Mouse (Mus musculus) Muller cell, postnatal 12 days (primary cell): ENCODE measurements at regions not wholly inside any gene's neighbourhood (a gene's known extent, or its start where the extent isn't known, plus 50 kb on each side); places are given as distances from the start of the nearest gene placed in this dataset.

Experiments
- DNase-seq: peaks from one replicate; pipeline ENCODE4 v3.0.0-alpha.2; 2015; ENCODE audit errors: inconsistent ontology term

DNA sequence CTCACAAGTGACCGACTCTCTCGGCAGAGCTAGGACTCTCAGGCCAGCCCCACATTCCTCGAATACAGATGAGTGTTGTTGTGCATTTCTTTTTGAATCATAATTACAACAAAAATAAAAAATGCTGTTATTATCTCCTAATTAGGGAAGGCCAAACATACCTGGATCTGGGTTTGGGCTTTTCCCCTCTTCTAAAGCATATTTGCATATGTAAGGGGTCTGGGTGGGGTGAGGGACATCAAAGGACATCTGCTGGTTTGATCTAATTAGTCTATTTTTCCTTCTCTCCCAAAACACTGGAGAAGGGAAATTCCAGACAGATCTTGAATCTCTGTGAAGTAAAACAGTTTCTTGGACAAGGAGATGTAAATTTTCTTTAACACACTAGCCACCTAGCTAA is 85.3 kb downstream of the Tfap2a start:
- peak; percentile 35 for DNase-seq

DNA sequence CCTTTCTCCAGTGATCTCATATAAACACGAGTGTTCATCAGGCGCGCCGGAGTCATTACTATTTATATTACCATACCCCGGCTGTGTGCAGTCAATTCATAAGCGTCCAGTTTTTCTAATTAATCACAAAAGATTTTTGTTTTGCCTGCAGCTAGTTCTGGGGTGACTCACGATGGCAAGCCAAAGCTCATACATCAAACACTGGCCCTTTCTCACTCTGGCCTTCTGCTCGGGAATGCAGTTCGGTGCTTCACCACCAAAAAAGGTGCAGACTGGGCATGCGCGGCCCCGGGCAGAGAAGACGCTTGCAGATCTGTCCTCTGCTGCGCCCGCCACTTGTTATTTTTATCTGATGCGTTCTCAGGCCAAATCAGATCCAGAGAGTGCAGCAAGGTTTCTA is 87.1 kb downstream of the Tfap2a start:
- DNase-seq, result peak; percentile 98

DNA sequence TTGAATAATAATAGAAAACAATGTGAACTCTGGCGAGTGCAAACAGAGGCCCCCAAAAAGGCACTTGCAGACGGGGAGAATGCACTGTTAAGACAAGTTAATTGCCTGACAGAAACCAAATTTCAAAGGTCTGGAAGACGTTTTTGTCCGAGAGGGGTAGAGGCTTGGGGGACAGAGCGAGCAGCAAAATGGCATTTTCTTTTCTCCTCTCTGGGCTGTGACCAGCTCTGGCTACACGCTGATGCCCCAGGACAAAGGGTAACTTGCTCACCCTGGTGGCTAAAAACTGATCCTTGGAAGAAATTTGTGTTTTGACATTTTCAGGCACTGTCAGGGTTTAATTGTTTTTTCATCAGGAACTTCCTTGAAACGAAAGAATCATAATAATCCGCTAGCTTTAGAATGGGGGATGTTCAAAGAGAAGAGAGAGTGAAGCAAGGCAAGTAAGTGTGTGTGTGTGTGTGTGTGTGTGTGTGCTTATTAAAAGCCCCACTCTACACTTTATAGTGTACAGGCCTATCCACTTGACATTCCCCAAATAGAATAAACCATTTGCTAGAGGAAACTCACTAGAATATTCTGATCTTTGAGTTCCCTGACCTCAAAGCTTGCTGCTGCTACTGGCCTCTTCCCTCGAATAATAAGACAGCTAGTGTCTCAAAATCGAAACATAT is 88.0 kb downstream of the Tfap2a start:
- peak; percentile 53 for DNase-seq

DNA sequence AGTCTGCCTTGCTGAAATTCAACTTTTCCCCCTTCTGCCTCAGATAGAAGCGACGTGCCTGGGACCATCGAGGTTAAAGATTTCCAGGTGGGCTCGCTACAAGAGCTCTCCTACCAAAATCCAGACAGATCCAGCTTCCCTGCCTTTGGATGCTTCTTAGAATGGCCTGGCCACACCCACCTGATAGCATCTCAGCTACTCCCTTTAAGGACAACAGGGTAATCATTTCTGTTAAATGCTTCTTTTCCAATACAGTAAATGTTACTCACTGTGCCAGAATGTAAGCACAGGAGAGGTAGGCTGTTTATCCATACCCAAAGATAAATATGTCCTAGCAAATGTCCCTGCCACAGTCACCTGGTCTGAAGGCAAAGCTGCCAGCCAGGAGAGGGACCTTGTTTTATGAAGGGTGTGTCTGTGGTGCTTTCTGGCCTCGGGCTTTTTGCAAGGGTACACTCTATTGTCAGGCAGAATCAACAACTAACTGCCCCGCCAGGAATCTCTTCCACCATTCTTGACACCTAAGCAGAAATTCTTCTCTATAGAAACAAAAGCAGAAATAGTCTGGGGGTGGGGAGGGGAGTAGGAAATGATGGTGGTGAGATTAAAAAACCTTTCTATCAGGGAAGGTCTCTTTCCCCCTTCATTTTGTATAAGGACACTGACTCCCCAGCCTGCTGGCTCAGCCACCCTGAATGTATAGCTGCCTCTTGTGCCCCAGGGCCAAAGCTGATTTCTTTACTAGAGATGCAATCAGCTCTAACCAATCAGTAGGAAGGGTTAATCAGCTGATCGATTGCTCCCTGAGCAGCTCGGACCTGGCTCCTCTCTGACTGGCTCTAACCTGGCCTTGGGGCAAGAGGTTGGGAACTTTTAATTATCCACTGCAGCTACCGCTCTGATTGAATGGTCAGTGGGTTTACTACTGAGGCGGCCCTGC is 88.8 kb downstream of the Tfap2a start:
- DNase-seq, result peak; percentile 14

DNA sequence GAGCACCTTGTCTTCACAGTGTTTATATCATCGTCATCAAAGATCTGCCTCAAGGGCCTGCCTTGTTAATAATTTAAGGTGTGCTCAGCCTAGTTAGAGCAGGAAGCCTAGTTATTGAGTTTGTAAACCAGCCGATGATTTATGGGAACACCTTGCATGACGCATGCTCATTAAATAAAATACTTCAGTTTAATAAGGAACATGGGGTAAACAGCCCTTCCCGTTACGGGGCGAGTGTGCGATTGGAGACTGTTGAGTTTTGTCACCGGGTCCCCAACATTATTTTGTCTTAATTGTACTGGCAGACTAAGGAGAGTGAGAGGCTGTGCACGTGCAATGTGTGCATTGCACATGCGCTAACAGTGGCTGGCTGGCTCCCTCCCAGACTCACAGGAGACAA is 92.0 kb downstream of the Tfap2a start:
- no peak for DNase-seq

DNA sequence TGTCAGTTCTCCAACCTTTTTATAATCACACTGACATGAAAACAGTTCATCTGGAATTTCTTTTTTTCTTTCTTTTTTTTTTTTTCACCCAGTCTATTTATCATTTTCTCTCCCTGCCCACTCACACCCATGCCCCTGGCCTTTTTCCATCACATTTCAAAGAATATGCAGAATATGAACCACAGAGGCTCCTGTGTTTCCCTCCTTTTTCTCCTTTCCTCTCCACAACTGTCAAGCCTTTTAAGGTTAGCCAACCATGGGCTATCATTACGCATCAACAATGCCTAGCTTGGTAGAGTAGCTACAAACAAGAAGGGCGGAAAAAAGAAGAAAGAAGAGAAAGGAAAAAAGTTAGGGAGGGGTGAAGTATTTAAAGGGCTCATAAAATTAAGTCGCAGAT is 92.5 kb downstream of the Tfap2a start:
- DNase-seq, result peak; percentile 88

DNA sequence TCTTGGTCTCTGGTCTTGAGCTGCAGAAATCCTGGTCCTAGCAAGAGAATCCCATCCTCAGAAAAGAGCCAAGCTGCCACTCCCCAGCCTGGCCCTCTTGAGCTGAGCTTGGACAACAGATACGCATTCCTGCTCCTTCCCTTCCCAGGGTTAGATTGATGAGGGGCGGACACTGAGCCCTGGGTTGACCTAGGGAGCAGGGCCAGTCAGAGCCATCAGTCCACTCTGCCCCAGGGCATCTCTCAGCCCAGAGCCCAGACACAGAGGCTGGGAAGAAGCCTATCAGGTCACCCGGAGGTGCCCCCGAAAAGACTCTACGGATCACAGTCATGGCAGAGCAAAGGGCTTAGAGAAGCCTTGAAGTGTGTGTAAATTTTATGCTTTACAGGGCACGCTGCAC is 95.2 kb downstream of the Tfap2a start:
- DNase-seq, result no peak

DNA sequence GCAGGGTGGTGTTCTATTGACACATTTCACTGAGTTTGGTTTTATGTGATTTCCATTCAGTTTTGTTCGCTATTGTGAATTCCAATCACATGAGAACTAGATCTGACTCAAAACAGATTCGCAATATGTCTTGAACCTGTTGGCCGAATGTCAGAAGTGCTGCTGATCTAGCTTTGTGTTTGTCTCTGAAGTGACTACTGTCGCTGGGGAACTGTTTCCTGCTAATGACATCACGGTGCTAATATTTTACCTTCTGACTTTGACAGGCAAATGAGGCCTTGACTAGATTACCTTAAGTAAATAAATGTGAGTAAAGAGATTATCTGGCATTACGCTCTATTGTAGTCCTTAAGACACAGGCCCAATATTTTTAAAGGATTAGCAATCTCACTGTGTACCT is 100.9 kb downstream of the Tfap2a start:
- DNase-seq, result no peak

DNA sequence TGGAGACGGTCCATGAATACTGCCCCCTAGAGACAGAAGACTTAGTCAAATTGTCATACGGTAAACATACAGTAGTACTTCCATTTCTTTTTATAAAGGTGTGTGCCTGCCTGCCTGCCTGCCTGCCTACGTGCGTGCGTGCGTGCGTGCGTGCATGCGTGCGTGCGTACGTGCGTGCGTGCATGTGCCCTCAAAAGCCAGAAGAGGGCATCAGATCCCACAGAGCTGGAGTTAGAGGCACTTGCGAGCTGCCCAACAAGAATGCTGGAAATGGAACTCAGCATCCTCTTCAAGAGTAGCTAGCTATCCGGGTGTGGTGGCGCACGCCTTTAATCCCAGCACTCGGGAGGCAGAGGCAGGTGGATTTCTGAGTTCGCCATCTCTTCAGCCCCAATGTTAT is 120.3 kb downstream of the Tfap2a start:
- no peak for DNase-seq

DNA sequence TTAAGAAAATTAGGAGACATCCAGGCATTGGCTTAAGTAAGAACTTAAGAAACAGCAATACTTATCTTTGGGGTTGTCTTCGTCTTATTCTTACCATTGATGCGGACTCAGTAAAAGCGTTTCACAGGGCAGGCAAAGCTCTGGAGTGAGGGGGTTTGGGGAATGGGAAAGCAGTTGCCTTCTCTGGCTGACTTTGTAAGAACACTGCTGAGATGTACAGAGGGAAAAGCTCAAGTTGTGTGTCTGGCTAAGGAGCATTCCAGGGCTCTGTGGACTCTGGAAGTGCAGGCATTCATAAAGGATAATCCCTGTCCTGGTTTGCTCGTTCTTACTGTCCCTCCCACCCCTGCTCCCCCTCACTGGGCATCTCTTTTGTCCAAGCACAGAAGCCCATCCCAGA is 129.7 kb downstream of the Tfap2a start:
- no peak for DNase-seq

DNA sequence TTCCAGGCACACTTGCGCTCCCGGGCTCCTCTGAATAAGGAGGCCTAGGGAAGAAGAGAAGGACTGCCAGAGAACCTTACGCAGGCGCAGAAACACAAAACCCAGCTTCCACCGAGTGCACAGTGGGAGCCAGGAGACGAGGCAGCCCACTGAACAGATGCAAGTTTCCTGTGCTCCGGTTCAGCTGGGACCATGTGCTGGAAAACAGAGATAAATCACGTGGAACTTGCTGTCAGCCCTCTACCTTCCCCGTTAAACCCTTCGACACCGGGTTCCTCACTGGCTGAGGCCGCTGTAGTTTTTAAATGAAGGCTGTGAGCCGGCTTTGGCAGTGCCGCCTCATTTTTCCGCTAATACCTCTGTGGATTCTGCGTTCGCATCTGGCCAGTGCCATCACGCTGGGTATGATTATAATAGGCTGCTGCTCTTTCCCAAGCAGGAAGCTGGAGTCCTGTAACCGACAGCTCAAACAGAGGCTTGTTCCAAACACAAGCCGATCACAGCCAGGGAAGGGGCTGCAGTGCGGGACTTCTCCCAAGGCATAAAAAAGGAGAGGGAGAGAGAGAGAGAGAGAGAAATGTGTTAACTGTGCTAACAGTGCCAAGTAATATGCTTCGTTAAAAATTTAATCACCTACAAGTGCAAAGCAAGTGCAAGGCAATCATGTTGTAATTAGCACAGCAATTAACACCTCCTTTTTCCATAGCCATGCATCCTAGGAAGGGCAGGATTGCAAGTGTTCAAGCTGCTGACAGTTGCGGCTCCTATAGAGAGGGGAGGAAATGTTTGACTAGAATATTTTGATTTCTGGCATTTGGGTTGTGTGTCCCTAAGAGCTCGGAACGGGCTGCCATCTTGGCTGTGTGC is 131.5 kb downstream of the Tfap2a start:
- DNase-seq, result peak; percentile 29

DNA sequence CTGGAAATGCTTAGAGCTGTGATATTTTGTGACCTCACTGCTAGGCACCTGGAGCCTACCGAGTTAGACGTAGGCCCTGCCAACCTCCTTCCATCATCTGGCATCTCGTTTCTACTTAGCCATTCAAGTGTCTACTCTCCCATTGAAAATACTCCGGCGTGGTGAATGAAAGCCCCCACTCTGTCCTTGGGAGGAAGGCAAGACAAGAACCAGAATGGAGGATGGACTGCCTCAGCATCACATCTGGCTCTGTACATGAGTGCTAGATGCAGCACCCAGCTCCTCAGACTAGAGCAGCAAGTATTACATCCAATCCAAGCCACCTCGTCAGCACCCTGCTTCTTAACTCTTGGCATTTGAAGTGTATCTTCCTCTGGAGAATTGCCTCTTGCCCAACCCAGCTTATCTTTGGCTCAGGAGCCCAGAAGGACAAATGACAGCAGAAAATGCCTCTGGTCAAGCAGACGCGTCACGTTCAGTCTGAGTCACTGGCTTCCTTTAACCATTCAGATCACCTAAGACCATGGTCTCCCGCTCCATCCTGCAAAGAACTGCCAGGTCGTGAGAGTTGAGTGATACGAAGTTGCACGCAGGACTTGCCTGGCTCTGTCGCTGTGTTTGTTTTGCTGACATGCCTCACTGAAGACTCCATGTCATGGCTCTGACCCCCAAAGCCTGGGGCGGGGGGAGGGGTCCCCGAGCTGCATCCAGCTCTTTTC is 132.3 kb downstream of the Tfap2a start:
- peak; percentile 25 for DNase-seq

DNA sequence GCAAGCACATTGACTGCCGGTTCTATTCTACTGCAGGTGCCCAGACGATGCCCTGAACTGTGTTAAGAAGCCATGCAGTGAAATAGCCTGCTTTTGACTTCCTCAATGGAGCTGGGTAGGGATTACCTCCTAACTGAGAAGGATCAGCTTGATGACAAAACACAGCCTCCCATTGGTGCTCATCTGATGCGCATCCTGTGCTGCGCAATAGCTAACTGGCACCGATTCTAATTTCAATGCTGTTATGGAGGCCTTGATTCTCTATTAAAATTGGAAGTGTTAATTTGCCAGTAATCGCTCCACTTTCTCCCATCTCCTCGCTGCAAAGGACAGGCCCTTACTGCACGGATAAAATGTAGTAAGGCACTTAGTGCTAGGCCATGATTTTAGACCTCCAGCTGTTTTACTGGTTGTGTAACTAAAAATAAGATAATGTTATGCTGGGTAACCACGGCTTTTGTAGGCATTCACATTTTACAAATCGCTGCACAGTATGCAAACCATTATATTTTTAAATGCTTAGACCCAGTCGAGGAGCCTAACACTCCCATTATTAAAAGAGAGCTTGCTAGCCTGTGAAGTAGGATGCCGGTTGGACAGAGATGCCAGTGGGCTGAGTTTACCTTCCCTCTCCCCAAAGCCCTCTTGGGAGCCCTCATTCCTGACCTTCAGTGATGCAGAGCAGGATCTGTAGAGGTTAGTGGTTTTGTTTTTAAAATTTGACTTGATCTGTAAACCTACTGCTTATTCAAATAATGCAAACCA is 163.0 kb downstream of the Tfap2a start:
- DNase-seq, result peak; percentile 56

DNA sequence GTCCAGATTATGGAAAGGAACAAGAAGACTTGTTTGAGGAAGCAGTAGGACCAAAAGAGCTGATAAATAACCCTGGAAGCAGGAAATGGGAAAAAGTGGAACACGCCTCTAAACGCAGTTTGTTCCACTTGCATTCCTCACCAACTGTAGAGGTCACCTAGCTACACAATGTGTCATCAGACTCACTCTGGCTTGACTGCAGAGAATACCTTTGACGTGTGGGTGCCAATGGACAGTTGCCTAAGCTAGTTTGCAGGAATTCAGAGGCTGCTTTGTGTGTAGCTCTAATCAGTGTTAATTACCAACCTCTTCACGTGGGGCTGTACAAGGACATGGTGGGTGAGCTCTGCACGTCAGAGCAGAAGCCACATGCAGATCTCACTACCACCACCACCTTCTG is 168.7 kb downstream of the Tfap2a start:
- DNase-seq, result peak; percentile 85

DNA sequence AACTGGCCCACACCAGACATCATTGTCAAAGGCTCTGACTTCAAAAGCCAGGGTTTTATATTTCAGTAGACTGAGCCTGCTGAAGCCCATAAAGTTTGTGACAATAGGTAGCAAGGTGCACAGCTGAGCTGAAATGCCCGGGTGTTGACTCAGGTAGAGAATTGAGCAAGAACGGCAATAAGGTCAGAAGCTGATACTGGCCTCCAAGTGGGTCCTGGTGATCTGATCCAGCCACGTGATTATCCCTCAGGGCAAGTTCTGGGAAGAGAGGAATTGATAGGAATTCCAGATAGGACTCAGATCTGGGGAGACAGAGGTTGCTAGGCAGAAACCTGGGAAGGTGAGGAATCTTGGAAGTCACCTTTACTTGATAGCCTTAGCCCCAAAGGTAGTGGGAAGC is 170.4 kb downstream of the Tfap2a start:
- DNase-seq, result no peak

DNA sequence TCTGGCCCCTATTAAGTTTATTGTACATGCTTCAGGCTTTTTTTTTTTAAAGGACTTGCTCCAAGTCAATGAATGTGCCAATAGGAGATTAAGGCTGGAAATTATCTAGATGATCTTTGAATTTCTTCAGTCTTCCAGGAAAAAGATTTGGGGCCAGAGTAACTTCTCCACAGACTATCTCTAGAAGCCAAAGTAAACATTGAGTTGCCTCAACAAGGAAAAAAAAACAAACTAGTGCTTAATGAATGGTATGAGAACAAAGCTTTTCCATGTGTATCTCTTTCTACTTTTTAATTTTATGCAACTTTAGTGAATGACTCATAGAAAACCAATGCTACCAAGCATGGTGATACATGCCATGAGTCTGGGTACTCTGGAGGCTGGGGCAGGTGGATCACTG is 173.8 kb downstream of the Tfap2a start:
- DNase-seq, result peak; percentile 91

DNA sequence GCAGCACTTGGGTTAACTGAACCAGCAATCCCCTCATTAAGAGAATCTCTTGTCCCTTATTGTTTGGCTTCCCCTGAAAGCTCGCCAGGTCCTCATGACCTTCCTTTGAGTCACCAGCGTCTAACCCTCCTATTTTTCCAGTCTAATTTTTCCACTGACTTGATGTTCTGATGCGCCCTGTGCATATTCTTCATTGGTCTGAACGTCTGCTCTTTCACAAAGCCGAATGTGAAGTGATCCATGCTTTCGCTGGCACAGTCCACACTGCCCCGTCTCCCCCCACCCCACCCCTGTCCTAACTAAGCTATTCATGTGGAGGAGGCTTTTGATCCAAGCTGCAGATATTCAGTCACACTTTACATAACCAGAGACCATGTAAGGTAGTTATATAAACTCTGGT is 183.8 kb downstream of the Tfap2a start:
- DNase-seq, result peak; percentile 98

DNA sequence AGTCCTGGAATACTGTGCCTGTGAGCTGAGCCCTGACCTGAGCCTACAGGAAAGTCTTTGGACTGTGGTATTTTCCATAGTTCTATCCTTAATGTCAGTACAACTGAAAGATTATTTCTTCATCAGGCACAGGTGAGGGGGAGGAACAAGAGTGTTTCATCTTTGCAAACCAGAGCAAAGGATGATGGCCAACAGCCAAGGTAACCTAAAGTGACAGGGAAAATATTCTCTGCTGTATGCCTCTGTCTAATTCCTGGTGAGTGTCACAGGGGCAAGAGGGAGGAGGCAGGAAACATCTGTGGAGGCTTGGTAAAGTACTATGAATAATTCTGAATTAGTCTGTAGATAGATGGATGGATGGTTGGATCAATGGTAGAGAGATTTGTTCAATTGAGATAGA is 164.3 kb upstream of the Ofcc1 start:
- no peak for DNase-seq

DNA sequence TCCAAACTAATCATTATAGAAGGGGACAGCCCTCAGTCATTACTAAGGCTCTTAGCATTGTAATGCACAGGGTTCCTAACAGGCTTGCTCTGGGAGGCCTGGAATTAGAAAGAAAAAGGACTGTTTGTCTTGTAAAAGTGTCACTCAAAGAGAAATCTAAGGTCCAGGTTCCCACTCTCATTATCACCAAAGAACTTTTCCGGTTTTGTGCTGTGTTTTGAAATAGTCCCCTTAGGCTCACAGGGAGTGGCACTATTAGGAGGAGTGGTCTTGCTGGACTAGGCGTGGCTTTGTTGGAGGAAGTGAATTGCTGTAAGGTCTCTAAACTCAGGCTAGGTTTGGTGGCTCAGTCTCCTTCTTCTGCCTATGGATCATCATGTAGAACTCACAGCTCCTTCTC is 161.9 kb upstream of the Ofcc1 start:
- DNase-seq, result no peak

DNA sequence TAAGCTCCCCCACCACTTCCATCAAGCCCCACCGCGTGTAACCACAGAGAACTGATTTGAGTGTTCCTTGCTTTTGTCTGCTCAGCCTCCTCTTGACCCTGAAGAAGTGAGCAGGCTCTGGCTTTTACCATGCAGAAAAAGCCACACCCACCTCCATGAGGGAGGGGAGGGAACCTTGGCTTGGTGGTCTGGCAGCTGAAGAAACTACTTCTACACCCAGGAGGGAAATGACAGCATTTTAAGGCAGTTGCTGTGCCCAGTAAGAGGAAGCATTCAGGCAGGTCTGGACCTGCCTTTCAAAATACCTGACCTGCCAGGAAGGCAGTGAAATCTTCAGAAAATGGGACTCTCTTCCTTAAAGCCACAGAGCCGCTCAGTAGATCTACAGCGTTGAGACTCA is 156.9 kb upstream of the Ofcc1 start:
- no peak for DNase-seq

DNA sequence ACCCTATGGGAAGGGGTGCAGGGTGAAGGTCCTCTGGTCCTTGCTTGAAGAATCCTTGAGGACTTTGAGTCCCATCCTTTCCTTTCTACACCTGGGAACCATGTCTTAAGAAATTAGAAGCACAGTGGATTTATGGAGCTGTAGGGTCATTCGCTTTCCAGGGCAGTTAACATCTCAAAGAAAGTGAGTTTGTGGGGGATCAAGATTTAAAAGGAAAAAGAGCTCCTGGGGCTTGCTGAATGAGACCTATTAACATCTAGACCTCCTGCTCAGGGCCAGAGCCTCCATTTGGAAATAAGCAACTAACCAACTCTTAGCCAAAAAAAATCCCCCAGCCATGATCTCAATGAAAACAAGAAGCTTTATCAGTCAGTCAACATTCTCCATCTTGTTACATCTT is 148.0 kb upstream of the Ofcc1 start:
- DNase-seq, result no peak
